Mouse (Mus musculus): ENCODE data around the gene Olfr476. TPM values are rescaled to one million over a fixed set of nuclear protein-coding genes. Genes with fewer than 3 reads are reported as not detected.
"Not testable (repeated sequence)": the region's sequence is repeated elsewhere in the genome, so short reads cannot be mapped to it uniquely, and the experiment has no call there.

Olfr476 gene
- not detected in 2 replicates for polyA plus RNA-seq (2015; fragmentation: Nextera tagmentation; extraction: Ambion mirVana)

- Histone ChIP-seq H3K4me3 (ENCODE audit: low read depth, low read length) (no peak within 1 kb of the TSS), H3K9ac (ENCODE audit: low read depth, low read length) (no peak within 1 kb of the TSS), H3K4me1 (ENCODE audit: control insufficient read depth, low read depth, low read length) (no peaks in the 10 kb centered on the region), H3K36me3 (ENCODE audit: control insufficient read depth, insufficient read depth) (no peaks in the 10 kb centered on the region), H3K4me2 (ENCODE audit: low read depth, low read length) (no peak within 1 kb of the TSS), H3K27me3 (ENCODE audit: control insufficient read depth, insufficient read depth, low read depth, low read length) (no peaks in the 10 kb centered on the region), H3K9me3 (replicated peaks; ENCODE audit: control insufficient read depth, low read length) (no peaks in the 10 kb centered on the region), H3K27ac (ENCODE audit: low read length) (no peak within 1 kb of the TSS)
- 10% methylated on average over 1 of the region's 1 CpGs for WGBS (ENCODE audit: insufficient replicate concordance)
- ATAC-seq (ENCODE audit: low read depth): no peak
Measured at GRCm38 (mm10) chr7:107964503-107964902, at the start of gene Olfr476. Olfr476 (plus strand) TSS chr7:107964803.

DNA sequence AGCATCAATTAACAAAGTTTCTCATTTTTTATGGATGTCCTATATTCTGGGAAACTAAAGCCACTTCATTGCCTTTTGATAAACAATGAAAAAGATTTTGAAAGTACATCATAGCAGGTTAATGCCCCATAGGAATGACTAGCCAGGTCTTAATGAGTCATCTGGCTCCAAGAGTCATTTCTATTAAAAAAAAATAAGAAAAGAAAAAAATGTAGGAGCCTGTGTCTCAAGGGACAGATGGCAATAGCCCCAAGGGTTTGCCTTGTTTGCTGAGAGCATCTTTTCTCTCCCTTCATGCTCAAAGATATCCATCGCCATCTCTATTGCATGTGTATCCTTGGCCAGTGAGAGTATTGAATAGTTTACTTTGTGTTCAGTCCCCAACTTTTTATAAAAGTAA lies 34.5 kb upstream of the Olfr476 start, which contains the start of gene Olfr473:
Gene Olfr473, plus strand, starts transcription at position 301 of the 400 bp plus-strand sequence.
- no peak for ATAC-seq (ENCODE audit: low read depth)
- H3K27ac ChIP-seq (ENCODE audit: low read length): no peak within 1 kb of the TSS
- WGBS (ENCODE audit: insufficient replicate concordance): 74% methylated on average over 1 of the region's 1 CpGs
- no peaks in the 10 kb centered on the region for H3K4me1 ChIP-seq (ENCODE audit: control insufficient read depth, low read depth, low read length)
- no peak within 1 kb of the TSS for H3K4me3 ChIP-seq (ENCODE audit: low read depth, low read length)
- H3K27me3 ChIP-seq (ENCODE audit: control insufficient read depth, insufficient read depth, low read depth, low read length): no peaks in the 10 kb centered on the region
- H3K9ac ChIP-seq (ENCODE audit: low read depth, low read length): no peak within 1 kb of the TSS
- no peaks in the 10 kb centered on the region for H3K9me3 ChIP-seq (replicated peaks; ENCODE audit: control insufficient read depth, low read length)
- no peaks in the 10 kb centered on the region for H3K36me3 ChIP-seq (ENCODE audit: control insufficient read depth, insufficient read depth)
- H3K4me2 ChIP-seq (ENCODE audit: low read depth, low read length): no peak within 1 kb of the TSS

DNA sequence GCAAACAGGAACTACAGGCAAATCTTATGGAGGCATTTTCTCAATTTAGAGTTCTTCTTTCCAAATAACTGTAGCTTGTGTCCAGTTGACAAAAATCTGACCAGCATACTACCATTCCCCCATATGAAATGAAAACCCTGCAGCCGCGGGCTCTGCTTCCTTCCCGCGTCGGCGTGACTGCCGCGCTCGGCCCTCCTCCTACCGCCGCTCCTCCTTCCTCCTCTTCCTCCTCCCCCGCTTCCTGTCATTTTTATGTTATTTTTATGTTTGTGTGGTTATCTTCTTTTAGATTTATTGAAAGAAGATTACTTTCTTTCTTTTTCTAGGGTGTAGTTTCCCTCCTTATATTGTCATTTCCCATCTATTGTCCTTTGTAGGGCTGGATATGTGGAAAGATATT lies 12.1 kb upstream of the Olfr476 start:
- not testable (repeated sequence) for H3K9me3 ChIP-seq (replicated peaks; ENCODE audit: control insufficient read depth, low read length); H3K4me1 ChIP-seq (ENCODE audit: control insufficient read depth, low read depth, low read length); H3K4me3 ChIP-seq (ENCODE audit: low read depth, low read length); H3K27ac ChIP-seq (ENCODE audit: low read length); H3K36me3 ChIP-seq (ENCODE audit: control insufficient read depth, insufficient read depth); H3K4me2 ChIP-seq (ENCODE audit: low read depth, low read length); H3K9ac ChIP-seq (ENCODE audit: low read depth, low read length); H3K27me3 ChIP-seq (ENCODE audit: control insufficient read depth, insufficient read depth, low read depth, low read length); ATAC-seq (ENCODE audit: low read depth)
- 88% methylated on average over 12 of the region's 12 CpGs for WGBS (ENCODE audit: insufficient replicate concordance)

GRCm38 (mm10) chr7:107954343-107954742 lies 10.3 kb upstream of the Olfr476 start, which contains the start of gene Olfr474:
Olfr474 (plus strand) TSS chr7:107954643.
- 45% methylated on average over 1 of the region's 1 CpGs for WGBS (ENCODE audit: insufficient replicate concordance)
- no peak for ATAC-seq (ENCODE audit: low read depth)
- H3K4me2 ChIP-seq (ENCODE audit: low read depth, low read length): no peak within 1 kb of the TSS
- no peaks in the 10 kb centered on the region for H3K36me3 ChIP-seq (ENCODE audit: control insufficient read depth, insufficient read depth)
- no peaks in the 10 kb centered on the region for H3K27me3 ChIP-seq (ENCODE audit: control insufficient read depth, insufficient read depth, low read depth, low read length)
- no peak within 1 kb of the TSS for H3K27ac ChIP-seq (ENCODE audit: low read length)
- no peaks in the 10 kb centered on the region for H3K4me1 ChIP-seq (ENCODE audit: control insufficient read depth, low read depth, low read length)
- H3K4me3 ChIP-seq (ENCODE audit: low read depth, low read length): no peak within 1 kb of the TSS
- H3K9ac ChIP-seq (ENCODE audit: low read depth, low read length): no peak within 1 kb of the TSS
- H3K9me3 ChIP-seq (replicated peaks; ENCODE audit: control insufficient read depth, low read length): no peaks in the 10 kb centered on the region

GRCm38 (mm10) chr7:107986393-107986792 lies 21.8 kb downstream of the Olfr476 start, which contains the start of gene Olfr477:
Olfr477 (plus strand) TSS chr7:107986693.
- no peak within 1 kb of the TSS for H3K4me2 ChIP-seq (ENCODE audit: low read depth, low read length)
- H3K27ac ChIP-seq (ENCODE audit: low read length): no peak within 1 kb of the TSS
- no peaks in the 10 kb centered on the region for H3K4me1 ChIP-seq (ENCODE audit: control insufficient read depth, low read depth, low read length)
- WGBS (ENCODE audit: insufficient replicate concordance): 51% methylated on average over 2 of the region's 2 CpGs
- H3K9ac ChIP-seq (ENCODE audit: low read depth, low read length): no peak within 1 kb of the TSS
- no peaks in the 10 kb centered on the region for H3K9me3 ChIP-seq (replicated peaks; ENCODE audit: control insufficient read depth, low read length)
- H3K4me3 ChIP-seq (ENCODE audit: low read depth, low read length): no peak within 1 kb of the TSS
- no peaks in the 10 kb centered on the region for H3K27me3 ChIP-seq (ENCODE audit: control insufficient read depth, insufficient read depth, low read depth, low read length)
- H3K36me3 ChIP-seq (ENCODE audit: control insufficient read depth, insufficient read depth): no peaks in the 10 kb centered on the region
- ATAC-seq (ENCODE audit: low read depth): no peak

DNA sequence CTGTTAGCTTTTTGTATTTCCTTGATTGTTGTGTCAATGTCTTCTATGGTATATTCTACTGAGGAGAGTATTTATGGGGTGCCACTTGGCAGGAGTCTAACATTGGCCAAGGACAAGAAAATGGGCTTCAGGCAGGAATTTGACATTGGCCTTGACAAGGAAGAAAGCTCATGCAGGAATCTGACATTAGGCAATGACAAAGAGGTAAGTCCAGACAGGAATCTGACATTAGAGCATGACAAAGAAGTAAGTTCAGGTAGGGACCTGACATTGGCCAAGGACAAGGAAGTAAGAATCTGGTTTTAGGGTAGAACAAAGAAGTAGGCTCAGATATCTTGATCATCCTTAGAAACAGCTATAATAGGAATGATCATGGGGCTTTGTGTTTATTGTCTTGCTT lies 49.7 kb downstream of the Olfr476 start:
- ATAC-seq (ENCODE audit: low read depth); H3K27ac ChIP-seq (ENCODE audit: low read length); H3K27me3 ChIP-seq (ENCODE audit: control insufficient read depth, insufficient read depth, low read depth, low read length): not testable (repeated sequence)

More for the DNA sequence above, 49.7 kb downstream of the Olfr476 start:
- H3K9me3 ChIP-seq (replicated peaks; ENCODE audit: control insufficient read depth, low read length); H3K4me2 ChIP-seq (ENCODE audit: low read depth, low read length); H3K36me3 ChIP-seq (ENCODE audit: control insufficient read depth, insufficient read depth); H3K9ac ChIP-seq (ENCODE audit: low read depth, low read length); H3K4me3 ChIP-seq (ENCODE audit: low read depth, low read length); H3K4me1 ChIP-seq (ENCODE audit: control insufficient read depth, low read depth, low read length): not testable (repeated sequence)

Other genes with a start within 250 kb of the Olfr476 start
- 0.08 TPM in 1 of 2 replicates, not detected in the other for gene Cyb5r2, start 206.8 kb upstream of the Olfr476 start, polyA plus RNA-seq (2015; fragmentation: Nextera tagmentation; extraction: Ambion mirVana)
- gene Ovch2, start 163.6 kb upstream of the Olfr476 start, polyA plus RNA-seq (2015; fragmentation: Nextera tagmentation; extraction: Ambion mirVana): not detected in 2 replicates
- gene Olfr467, start 152.5 kb upstream of the Olfr476 start, polyA plus RNA-seq (2015; fragmentation: Nextera tagmentation; extraction: Ambion mirVana): not detected in 2 replicates
- not detected in 2 replicates for gene Olfr469, start 139.3 kb upstream of the Olfr476 start, polyA plus RNA-seq (2015; fragmentation: Nextera tagmentation; extraction: Ambion mirVana)
- gene Olfr470, start 117.3 kb upstream of the Olfr476 start, polyA plus RNA-seq (2015; fragmentation: Nextera tagmentation; extraction: Ambion mirVana): not detected in 2 replicates
- not detected in 2 replicates for gene Olfr472, start 66.9 kb upstream of the Olfr476 start, polyA plus RNA-seq (2015; fragmentation: Nextera tagmentation; extraction: Ambion mirVana)
- not detected in 2 replicates for gene Olfr473, start 34.4 kb upstream of the Olfr476 start, polyA plus RNA-seq (2015; fragmentation: Nextera tagmentation; extraction: Ambion mirVana)
- not detected in 2 replicates for gene Olfr474, start 10.2 kb upstream of the Olfr476 start, polyA plus RNA-seq (2015; fragmentation: Nextera tagmentation; extraction: Ambion mirVana)
- not detected in 2 replicates for gene Olfr477, start 21.9 kb downstream of the Olfr476 start, polyA plus RNA-seq (2015; fragmentation: Nextera tagmentation; extraction: Ambion mirVana)
- gene Olfr478, start 69.2 kb downstream of the Olfr476 start, polyA plus RNA-seq (2015; fragmentation: Nextera tagmentation; extraction: Ambion mirVana): not detected in 2 replicates
- not detected in 2 replicates for gene Olfr479, start 85.9 kb downstream of the Olfr476 start, polyA plus RNA-seq (2015; fragmentation: Nextera tagmentation; extraction: Ambion mirVana)
- not detected in 2 replicates for gene Olfr480, start 102.5 kb downstream of the Olfr476 start, polyA plus RNA-seq (2015; fragmentation: Nextera tagmentation; extraction: Ambion mirVana)
- not detected in 2 replicates for gene Olfr481, start 115.1 kb downstream of the Olfr476 start, polyA plus RNA-seq (2015; fragmentation: Nextera tagmentation; extraction: Ambion mirVana)
- not detected in 2 replicates for gene Olfr482, start 132.8 kb downstream of the Olfr476 start, polyA plus RNA-seq (2015; fragmentation: Nextera tagmentation; extraction: Ambion mirVana)
- gene Olfr483, start 136.0 kb downstream of the Olfr476 start, polyA plus RNA-seq (2015; fragmentation: Nextera tagmentation; extraction: Ambion mirVana): not detected in 2 replicates
- not detected in 2 replicates for gene Olfr484, start 162.6 kb downstream of the Olfr476 start, polyA plus RNA-seq (2015; fragmentation: Nextera tagmentation; extraction: Ambion mirVana)
- not detected in 2 replicates for gene Olfr485, start 195.1 kb downstream of the Olfr476 start, polyA plus RNA-seq (2015; fragmentation: Nextera tagmentation; extraction: Ambion mirVana)
- not detected in 2 replicates for gene Olfr486, start 207.9 kb downstream of the Olfr476 start, polyA plus RNA-seq (2015; fragmentation: Nextera tagmentation; extraction: Ambion mirVana)
- gene Olfr487, start 249.8 kb downstream of the Olfr476 start, polyA plus RNA-seq (2015; fragmentation: Nextera tagmentation; extraction: Ambion mirVana): not detected in 2 replicates